Mouse (Mus musculus): Measurements from ENCODE around the gene Tmem82. TPM values are rescaled to one million over a fixed set of nuclear protein-coding genes. Genes with fewer than 3 reads are reported as not detected.
A peak's percentile ranks its signal among the peaks of the same experiment; 100 is the strongest.

Gene Tmem82
- polyA plus RNA-seq, 1 experiment from 2014 or later = 0.43 TPM

- no peaks in the 10 kb centered on the region for H3K36me3 ChIP-seq (ENCODE audit: control insufficient read depth, insufficient read depth, low read length)
- H3K4me1 ChIP-seq (ENCODE audit: control insufficient read depth in 2 of 2, insufficient read depth in 2 of 2, low read length in 2 of 2) = peaks cover 27 to 34% of the 10 kb centered on the region in 2 experiments
- H3K4me2 ChIP-seq (ENCODE audit: low read length) = no peak within 1 kb of the TSS
- H3K27me3 ChIP-seq (ENCODE audit: control insufficient read depth, insufficient read depth, low read length) = no peaks in the 10 kb centered on the region
- no peak within 1 kb of the TSS for H3K4me3 ChIP-seq (ENCODE audit: control insufficient read depth in 1 of 2, insufficient read depth in 1 of 2, low read depth in 1 of 2, low read length in 2 of 2)
- ATAC-seq (ENCODE audit: insufficient number of reproducible peaks, insufficient read depth, low FRiP score, low read depth) = no peak
- 63% methylated on average over 11 of the region's 11 CpGs for WGBS
- no peak within 1 kb of the TSS for H3K9ac ChIP-seq (ENCODE audit: low read length)
- H3K27ac ChIP-seq (replicated peaks in 1 of 2; ENCODE audit: control insufficient read depth in 1 of 2, insufficient read depth in 1 of 2, low read depth in 2 of 2, low read length in 2 of 2) = no peak within 1 kb of the TSS
- peaks cover 3% of the 10 kb centered on the region; the same call in 1 of the 2 replicates for H3K9me3 ChIP-seq (ENCODE audit: control insufficient read depth, low read length)
Measured at GRCm38 (mm10) chr4:141605861-141606260, 12.6 kb downstream of the Tmem82 start, which contains the start of gene Fblim1. Gene Fblim1, minus strand, starts transcription at chr4:141606096.

DNA sequence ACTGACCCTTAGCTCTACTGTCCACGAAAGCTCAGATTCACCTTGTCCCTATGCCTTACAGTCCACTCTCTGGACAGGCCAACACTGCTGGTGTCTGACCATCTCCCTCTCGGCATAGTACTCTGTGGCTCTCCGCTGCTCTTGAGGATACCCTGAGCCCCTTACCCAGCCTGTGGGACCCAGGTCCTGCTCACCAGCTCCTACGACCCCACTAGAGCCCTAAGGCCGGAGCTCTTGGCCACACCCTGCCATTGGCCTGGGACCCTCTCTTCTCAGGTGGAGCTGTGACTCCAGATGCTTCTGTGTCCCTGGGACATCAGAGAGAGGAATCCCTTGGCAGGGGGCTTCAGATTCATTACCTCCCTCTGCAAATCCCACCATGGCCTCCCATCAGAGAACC, 13.0 kb downstream of the Tmem82 start:
- Histone ChIP-seq H3K4me1 (ENCODE audit: control insufficient read depth in 2 of 2, insufficient read depth in 2 of 2, low read length in 2 of 2) (peaks cover 27 to 37% of the 10 kb centered on the region in 2 experiments), H3K27me3 (ENCODE audit: control insufficient read depth, insufficient read depth, low read length) (no peaks in the 10 kb centered on the region), H3K9me3 (ENCODE audit: control insufficient read depth, low read length) (peaks cover 3% of the 10 kb centered on the region; the same call in 1 of the 2 replicates), H3K9ac (ENCODE audit: low read length) (no peak overlapping the region), H3K36me3 (ENCODE audit: control insufficient read depth, insufficient read depth, low read length) (no peaks in the 10 kb centered on the region), H3K4me3 (ENCODE audit: control insufficient read depth in 1 of 2, insufficient read depth in 1 of 2, low read depth in 1 of 2, low read length in 2 of 2) (no peak overlapping the region), H3K4me2 (ENCODE audit: low read length) (no peak overlapping the region), H3K27ac (replicated peaks in 1 of 2; ENCODE audit: control insufficient read depth in 1 of 2, insufficient read depth in 1 of 2, low read depth in 2 of 2, low read length in 2 of 2) (no peak overlapping the region)
- WGBS = 94% methylated on average over 5 of the region's 5 CpGs
- no peak for ATAC-seq (ENCODE audit: insufficient number of reproducible peaks, insufficient read depth, low FRiP score, low read depth)

GRCm38 (mm10) chr4:141604493-141604892, 13.9 kb downstream of the Tmem82 start:
- Histone ChIP-seq H3K4me1 (ENCODE audit: control insufficient read depth in 2 of 2, insufficient read depth in 2 of 2, low read length in 2 of 2) (peaks cover 32 to 44% of the 10 kb centered on the region in 2 experiments), H3K9ac (ENCODE audit: low read length) (peak overlapping the region; percentile 4; the same call in 1 of the 2 replicates), H3K4me2 (ENCODE audit: low read length) (no peak overlapping the region), H3K36me3 (ENCODE audit: control insufficient read depth, insufficient read depth, low read length) (no peaks in the 10 kb centered on the region), H3K9me3 (ENCODE audit: control insufficient read depth, low read length) (peaks cover 3% of the 10 kb centered on the region; the same call in 1 of the 2 replicates), H3K27ac (replicated peaks in 1 of 2; ENCODE audit: control insufficient read depth in 1 of 2, insufficient read depth in 1 of 2, low read depth in 2 of 2, low read length in 2 of 2) (peak overlapping the region in 1 of 2 experiments; percentile 25; a peak in 1 of 4 replicates), H3K27me3 (ENCODE audit: control insufficient read depth, insufficient read depth, low read length) (no peaks in the 10 kb centered on the region), H3K4me3 (ENCODE audit: control insufficient read depth in 1 of 2, insufficient read depth in 1 of 2, low read depth in 1 of 2, low read length in 2 of 2) (no peak overlapping the region)
- WGBS = 49% methylated on average over 8 of the region's 8 CpGs
- no peak for ATAC-seq (ENCODE audit: insufficient number of reproducible peaks, insufficient read depth, low FRiP score, low read depth)

GRCm38 (mm10) chr4:141603921-141604320, 14.5 kb downstream of the Tmem82 start:
- Histone ChIP-seq H3K4me1 (ENCODE audit: control insufficient read depth in 2 of 2, insufficient read depth in 2 of 2, low read length in 2 of 2) (peaks cover 32 to 44% of the 10 kb centered on the region in 2 experiments), H3K27ac (replicated peaks in 1 of 2; ENCODE audit: control insufficient read depth in 1 of 2, insufficient read depth in 1 of 2, low read depth in 2 of 2, low read length in 2 of 2) (peak overlapping the region in 1 of 2 experiments; percentile 25; a peak in 1 of 4 replicates)
- 74% methylated on average over 4 of the region's 4 CpGs for WGBS

GRCm38 (mm10) chr4:141602523-141603223, 15.8 kb downstream of the Tmem82 start:
- H3K4me2 ChIP-seq (ENCODE audit: low read length) = no peak overlapping the region
- 56% methylated on average over 11 of the region's 11 CpGs for WGBS
- H3K4me3 ChIP-seq (ENCODE audit: control insufficient read depth in 1 of 2, insufficient read depth in 1 of 2, low read depth in 1 of 2, low read length in 2 of 2) = no peak overlapping the region
- no peak for ATAC-seq (ENCODE audit: insufficient number of reproducible peaks, insufficient read depth, low FRiP score, low read depth)
- peaks cover 34 to 49% of the 10 kb centered on the region in 2 experiments for H3K4me1 ChIP-seq (ENCODE audit: control insufficient read depth in 2 of 2, insufficient read depth in 2 of 2, low read length in 2 of 2)
- peaks cover 3% of the 10 kb centered on the region; the same call in 1 of the 2 replicates for H3K9me3 ChIP-seq (ENCODE audit: control insufficient read depth, low read length)
- no peaks in the 10 kb centered on the region for H3K27me3 ChIP-seq (ENCODE audit: control insufficient read depth, insufficient read depth, low read length)
- peak overlapping the region; percentile 55 to 59 for H3K27ac ChIP-seq (replicated peaks in 1 of 2; ENCODE audit: control insufficient read depth in 1 of 2, insufficient read depth in 1 of 2, low read depth in 2 of 2, low read length in 2 of 2)
- no peaks in the 10 kb centered on the region for H3K36me3 ChIP-seq (ENCODE audit: control insufficient read depth, insufficient read depth, low read length)
- H3K9ac ChIP-seq (ENCODE audit: low read length) = no peak overlapping the region

More at GRCm38 (mm10) chr4:141603921-141604320, 14.5 kb downstream of the Tmem82 start:
- H3K4me2 ChIP-seq (ENCODE audit: low read length) = no peak overlapping the region
- no peaks in the 10 kb centered on the region for H3K36me3 ChIP-seq (ENCODE audit: control insufficient read depth, insufficient read depth, low read length)
- H3K9me3 ChIP-seq (ENCODE audit: control insufficient read depth, low read length) = peaks cover 3% of the 10 kb centered on the region; the same call in 1 of the 2 replicates
- no peak for ATAC-seq (ENCODE audit: insufficient number of reproducible peaks, insufficient read depth, low FRiP score, low read depth)
- H3K9ac ChIP-seq (ENCODE audit: low read length) = no peak overlapping the region
- H3K27me3 ChIP-seq (ENCODE audit: control insufficient read depth, insufficient read depth, low read length) = no peaks in the 10 kb centered on the region
- no peak overlapping the region for H3K4me3 ChIP-seq (ENCODE audit: control insufficient read depth in 1 of 2, insufficient read depth in 1 of 2, low read depth in 1 of 2, low read length in 2 of 2)

GRCm38 (mm10) chr4:141601148-141601862, 17.1 kb downstream of the Tmem82 start:
- Histone ChIP-seq H3K4me1 (ENCODE audit: control insufficient read depth in 2 of 2, insufficient read depth in 2 of 2, low read length in 2 of 2) (peaks cover 38 to 55% of the 10 kb centered on the region in 2 experiments), H3K27me3 (ENCODE audit: control insufficient read depth, insufficient read depth, low read length) (no peaks in the 10 kb centered on the region), H3K27ac (replicated peaks in 1 of 2; ENCODE audit: control insufficient read depth in 1 of 2, insufficient read depth in 1 of 2, low read depth in 2 of 2, low read length in 2 of 2) (peak overlapping the region in 1 of 2 experiments; percentile 59; a peak in 1 of 4 replicates), H3K4me3 (ENCODE audit: control insufficient read depth in 1 of 2, insufficient read depth in 1 of 2, low read depth in 1 of 2, low read length in 2 of 2) (no peak overlapping the region), H3K9ac (ENCODE audit: low read length) (no peak overlapping the region), H3K9me3 (ENCODE audit: control insufficient read depth, low read length) (peaks cover 3% of the 10 kb centered on the region; the same call in 1 of the 2 replicates), H3K36me3 (ENCODE audit: control insufficient read depth, insufficient read depth, low read length) (no peaks in the 10 kb centered on the region), H3K4me2 (ENCODE audit: low read length) (0 out of 2 replicates have a peak overlapping the region, but pooled peaks have one; percentile 3)
- no peak for ATAC-seq (ENCODE audit: insufficient number of reproducible peaks, insufficient read depth, low FRiP score, low read depth)
- WGBS = 63% methylated on average over 12 of the region's 12 CpGs

DNA sequence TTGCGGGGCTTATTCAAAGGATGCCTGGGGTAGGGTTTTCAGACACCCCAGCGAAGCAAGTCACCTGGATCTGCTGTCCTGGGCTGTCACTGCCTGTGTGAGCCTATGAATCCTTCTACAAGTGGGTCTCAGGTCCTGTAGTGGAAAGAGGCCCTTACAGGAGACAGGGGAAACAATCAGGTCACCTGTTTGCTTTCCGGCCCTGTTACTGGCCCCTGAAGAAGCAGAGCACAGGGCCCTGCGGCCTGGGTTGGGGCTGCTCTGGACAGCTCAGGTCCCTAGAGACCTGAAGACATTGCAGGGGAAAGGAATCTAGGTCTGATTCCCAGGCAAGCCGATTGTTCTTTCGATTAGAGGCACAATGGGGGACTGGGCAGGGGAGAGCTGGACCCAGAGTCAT, 18.1 kb downstream of the Tmem82 start:
- Histone ChIP-seq H3K9ac (ENCODE audit: low read length) (peak overlapping the region; percentile 82; the same call in 1 of the 2 replicates), H3K4me1 (ENCODE audit: control insufficient read depth in 2 of 2, insufficient read depth in 2 of 2, low read length in 2 of 2) (peaks cover 38 to 55% of the 10 kb centered on the region in 2 experiments), H3K4me2 (ENCODE audit: low read length) (peak overlapping the region; percentile 63; the same call in 1 of the 2 replicates)

More for the DNA sequence above, 18.1 kb downstream of the Tmem82 start:
- Histone ChIP-seq H3K27me3 (ENCODE audit: control insufficient read depth, insufficient read depth, low read length) (no peaks in the 10 kb centered on the region), H3K27ac (replicated peaks in 1 of 2; ENCODE audit: control insufficient read depth in 1 of 2, insufficient read depth in 1 of 2, low read depth in 2 of 2, low read length in 2 of 2) (peak overlapping the region; percentile 29 to 76; a peak in 1 of 4 replicates), H3K4me3 (ENCODE audit: control insufficient read depth in 1 of 2, insufficient read depth in 1 of 2, low read depth in 1 of 2, low read length in 2 of 2) (peak overlapping the region in 1 of 2 experiments; percentile 62; a peak in 1 of 4 replicates), H3K9me3 (ENCODE audit: control insufficient read depth, low read length) (no peaks in the 10 kb centered on the region), H3K36me3 (ENCODE audit: control insufficient read depth, insufficient read depth, low read length) (peaks cover 6% of the 10 kb centered on the region)
- no peak for ATAC-seq (ENCODE audit: insufficient number of reproducible peaks, insufficient read depth, low FRiP score, low read depth)
- WGBS = 43% methylated on average over 6 of the region's 6 CpGs
